Mouse (Mus musculus) embryonic fibroblast, embryonic 13.5 days (primary cell): ENCODE data around the gene Dusp18. TPM values are rescaled to one million over a fixed set of nuclear protein-coding genes. Genes with fewer than 3 reads are reported as not detected.

Experiments
- H3K27ac ChIP-seq: 2 replicates; pipeline ENCODE4 v1.5.1; 2012; ENCODE audit warnings: low read length, control low read depth, inconsistent platforms; ENCODE audit not compliant: insufficient read depth
- H3K4me1 ChIP-seq: 2 replicates; pipeline ENCODE4 v1.6.1; 2011; ENCODE audit warnings: low read length; ENCODE audit not compliant: control insufficient read depth, insufficient read depth
- H3K4me3 ChIP-seq: 2 replicates; pipeline ENCODE4 v1.5.1; 2011; ENCODE audit warnings: mild to moderate bottlenecking, control low read depth, low read length; ENCODE audit not compliant: insufficient read depth
- CTCF ChIP-seq: IDR thresholded peaks from 2 replicates; pipeline ENCODE4 v1.5.1; 2011; ENCODE audit warnings: mild to moderate bottlenecking, control low read depth, low read length, moderate library complexity, borderline replicate concordance; ENCODE audit not compliant: insufficient read depth
- POLR2A ChIP-seq: IDR thresholded peaks from 2 replicates; pipeline ENCODE4 v1.6.1; 2011; ENCODE audit warnings: low read depth, mild to moderate bottlenecking, control low read depth, low read length, moderate library complexity
- polyA plus RNA-seq: library from polyadenylated mRNA; stranded (reverse); fragments of >200 nt; gene quantifications from 2 replicates; pipeline ENCODE4 v1.2.4, GENCODE M21; 2011; ENCODE audit warnings: low read depth; ENCODE audit not compliant: missing spikeins, insufficient read length

Gene Dusp18
- polyA plus RNA-seq, 1 experiment: 12.6 TPM

- H3K4me1 ChIP-seq: peaks cover 17% of the 10 kb centered on the region
- peak overlapping the region; percentile 28; the same call in 1 of the 2 replicates for H3K27ac ChIP-seq
- no peak overlapping the region for H3K4me3 ChIP-seq
- TF ChIP-seq CTCF: no peak
- no peak for TF ChIP-seq POLR2A
These were observed 39.2 kb upstream of the Dusp18 start for GRCm38 (mm10) chr11:3855846-3856245.

- Histone ChIP-seq H3K4me1 (peaks cover 17% of the 10 kb centered on the region), H3K4me3 (no peak overlapping the region), H3K27ac (no peak overlapping the region)
- TF ChIP-seq POLR2A: no peak
- TF ChIP-seq CTCF: no peak
These were observed 37.1 kb upstream of the Dusp18 start for GRCm38 (mm10) chr11:3857902-3858301.

GRCm38 (mm10) chr11:3859778-3860177 is 35.3 kb upstream of the Dusp18 start:
- TF ChIP-seq POLR2A (no peak), CTCF (no peak)
- Histone ChIP-seq H3K4me3 (no peak overlapping the region), H3K27ac (no peak overlapping the region), H3K4me1 (peaks cover 7% of the 10 kb centered on the region)

- H3K4me1 ChIP-seq: peaks cover 7% of the 10 kb centered on the region
- no peak overlapping the region for H3K4me3 ChIP-seq
- TF ChIP-seq CTCF (no peak), POLR2A (no peak)
- H3K27ac ChIP-seq: no peak overlapping the region
These were observed 34.7 kb upstream of the Dusp18 start for GRCm38 (mm10) chr11:3860361-3860760.

GRCm38 (mm10) chr11:3862661-3863453 is 32.2 kb upstream of the Dusp18 start:
- H3K27ac ChIP-seq: no peak overlapping the region
- H3K4me1 ChIP-seq: peaks cover 3% of the 10 kb centered on the region; the same call in 1 of the 2 replicates
- no peak for TF ChIP-seq CTCF
- no peak for TF ChIP-seq POLR2A
- H3K4me3 ChIP-seq: no peak overlapping the region

GRCm38 (mm10) chr11:3863454-3864112 is 31.5 kb upstream of the Dusp18 start, which contains the start of gene Osbp2:
Gene Osbp2 (minus strand): TSS chr11:3863903.
- H3K27ac ChIP-seq: no peak within 1 kb of the TSS
- H3K4me1 ChIP-seq: peaks cover 3% of the 10 kb centered on the region; the same call in 1 of the 2 replicates
- TF ChIP-seq POLR2A (peak; percentile 59), CTCF (peak; percentile 41; the same call in 1 of the 2 replicates)

GRCm38 (mm10) chr11:3864343-3864742 is 30.7 kb upstream of the Dusp18 start:
- Histone ChIP-seq H3K27ac (no peak overlapping the region), H3K4me1 (peaks cover 3% of the 10 kb centered on the region; the same call in 1 of the 2 replicates), H3K4me3 (peak overlapping the region; percentile 46; the same call in 1 of the 2 replicates)
- TF ChIP-seq CTCF (no peak), POLR2A (no peak)

More at GRCm38 (mm10) chr11:3863454-3864112, 31.5 kb upstream of the Dusp18 start, which contains the start of gene Osbp2:
- peak within 1 kb of the TSS; percentile 46 for H3K4me3 ChIP-seq

- H3K4me3 ChIP-seq: no peak overlapping the region
- no peak overlapping the region for H3K27ac ChIP-seq
- H3K4me1 ChIP-seq: no peaks in the 10 kb centered on the region
- TF ChIP-seq POLR2A: no peak
- no peak for TF ChIP-seq CTCF
These were observed 18.6 kb upstream of the Dusp18 start for GRCm38 (mm10) chr11:3876419-3876818.

- no peak for TF ChIP-seq CTCF
- no peak for TF ChIP-seq POLR2A
These were observed 16.4 kb upstream of the Dusp18 start for GRCm38 (mm10) chr11:3878660-3879059.

GRCm38 (mm10) chr11:3879836-3880235 is 15.2 kb upstream of the Dusp18 start:
- no peak overlapping the region for H3K27ac ChIP-seq
- H3K4me3 ChIP-seq: no peak overlapping the region
- H3K4me1 ChIP-seq: no peaks in the 10 kb centered on the region
- TF ChIP-seq CTCF (peak; percentile 53; the same call in 1 of the 2 replicates), POLR2A (no peak)

More at GRCm38 (mm10) chr11:3878660-3879059, 16.4 kb upstream of the Dusp18 start:
- no peak overlapping the region for H3K27ac ChIP-seq
- no peaks in the 10 kb centered on the region for H3K4me1 ChIP-seq
- H3K4me3 ChIP-seq: no peak overlapping the region

- Histone ChIP-seq H3K4me3 (no peak overlapping the region), H3K27ac (no peak overlapping the region), H3K4me1 (no peaks in the 10 kb centered on the region)
- TF ChIP-seq CTCF: no peak
- no peak for TF ChIP-seq POLR2A
These were observed 11.3 kb upstream of the Dusp18 start for GRCm38 (mm10) chr11:3883711-3884110.
